Mouse (Mus musculus) intestine, postnatal 0 days (tissue): ENCODE measurements at regions not wholly inside any gene's neighbourhood (a gene's known extent, or its start where the extent isn't known, plus 50 kb on each side); places are given as distances from the start of the nearest gene placed in this dataset.

Experiments
- ATAC-seq: fragments of 200-750 bp; cut with Nextera tagmentation; 2 replicates; pipeline ENCODE4 v1.8.0; 2017; ENCODE audit warnings: mild to moderate bottlenecking, moderate TSS enrichment, moderate library complexity
- H3K27ac ChIP-seq: fragments of 300-500 bp; sonication (generic); 2 replicates; pipeline ENCODE4 v1.5.1; 2014; ENCODE audit warnings: mild to moderate bottlenecking, low read depth, low read length, moderate library complexity
- H3K27me3 ChIP-seq: fragments of 300-500 bp; sonication (generic); replicated peaks from 2 replicates; pipeline ENCODE4 v1.6.1; 2014; ENCODE audit warnings: low read length, mixed read lengths; ENCODE audit not compliant: control insufficient read depth, insufficient read depth
- H3K36me3 ChIP-seq: fragments of 300-500 bp; sonication (generic); 2 replicates; pipeline ENCODE4 v1.6.1; 2014; ENCODE audit warnings: mild to moderate bottlenecking, moderate library complexity; ENCODE audit not compliant: control insufficient read depth, insufficient read depth
- H3K4me1 ChIP-seq: fragments of 300-500 bp; sonication (generic); replicated peaks from 2 replicates; pipeline ENCODE4 v1.6.1; 2014; ENCODE audit warnings: antibody characterized with exemption, low read length, mixed read lengths; ENCODE audit not compliant: control insufficient read depth, insufficient read depth
- H3K4me2 ChIP-seq: fragments of 300-500 bp; sonication (generic); replicated peaks from 2 replicates; pipeline ENCODE4 v1.6.1; 2014; ENCODE audit warnings: low read depth, mild to moderate bottlenecking, moderate library complexity
- H3K4me3 ChIP-seq: fragments of 300-500 bp; sonication (generic); 2 replicates; pipeline ENCODE4 v1.5.1; 2014; ENCODE audit warnings: low read depth, low read length
- H3K9ac ChIP-seq: fragments of 300-500 bp; sonication (generic); 2 replicates; pipeline ENCODE4 v1.6.1; 2014; ENCODE audit warnings: mild to moderate bottlenecking, low read depth, low read length
- H3K9me3 ChIP-seq: fragments of 300-500 bp; sonication (generic); 2 replicates; pipeline ENCODE4 v1.6.1; 2016; ENCODE audit warnings: mixed run types; ENCODE audit not compliant: control insufficient read depth
- CTCF ChIP-seq: sonication (generic); IDR thresholded peaks from 2 replicates; pipeline ENCODE4 v1.5.1; 2016; ENCODE audit warnings: low read depth, mild to moderate bottlenecking, control low read depth, antibody characterized with exemption, moderate library complexity
- WGBS: fragments of 180-500 bp; shearing (Covaris S2); extraction: QIAGEN DNeasy Blood & Tissue Kit; methylation state at CpG from one replicate; pipeline ENCODE4 v1.1.7; 2014; 5-methylcytosine and 5-hydroxymethylcytosine counted together

GRCm38 (mm10) chr1:32959316-32959715 is 412.2 kb upstream of the Gm5415 start:
- no peak overlapping the region for H3K4me2 ChIP-seq
- H3K4me3 ChIP-seq: no peak overlapping the region
- H3K4me1 ChIP-seq: no peaks in the 10 kb centered on the region
- no peaks in the 10 kb centered on the region for H3K9me3 ChIP-seq
- ATAC-seq: no peak
- TF ChIP-seq CTCF: no peak
- H3K36me3 ChIP-seq: no peaks in the 10 kb centered on the region
- WGBS: 82% methylated on average over 6 of the region's 6 CpGs
- no peaks in the 10 kb centered on the region for H3K27me3 ChIP-seq
- no peak overlapping the region for H3K27ac ChIP-seq
- H3K9ac ChIP-seq: no peak overlapping the region

DNA sequence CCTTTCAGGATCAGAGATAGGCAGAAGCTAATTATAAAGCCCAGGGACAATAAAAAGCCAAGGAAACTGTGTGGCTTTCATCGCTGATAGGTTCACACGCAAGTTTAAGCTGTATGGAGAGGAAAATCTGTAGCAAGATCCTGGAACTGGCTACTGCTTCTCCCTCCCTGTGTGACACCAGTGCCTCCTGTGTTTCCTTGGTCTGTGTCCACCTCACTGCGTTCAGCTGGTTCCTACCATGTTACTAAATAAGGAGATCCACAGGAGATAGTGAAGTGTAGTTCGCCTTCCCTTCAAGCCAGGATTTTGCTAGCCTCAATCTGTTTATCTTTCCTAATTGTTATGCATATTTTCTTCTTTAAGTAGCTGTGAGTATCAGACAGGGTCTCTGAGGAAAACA is 399.2 kb upstream of the Gm5415 start:
- no peak overlapping the region for H3K4me2 ChIP-seq
- no peak for ATAC-seq
- H3K4me3 ChIP-seq: no peak overlapping the region
- no peaks in the 10 kb centered on the region for H3K36me3 ChIP-seq
- 82% methylated on average over 4 of the region's 4 CpGs for WGBS
- no peaks in the 10 kb centered on the region for H3K9me3 ChIP-seq
- no peak overlapping the region for H3K9ac ChIP-seq
- no peak overlapping the region for H3K27ac ChIP-seq
- H3K27me3 ChIP-seq: no peaks in the 10 kb centered on the region
- no peaks in the 10 kb centered on the region for H3K4me1 ChIP-seq
- TF ChIP-seq CTCF: no peak

DNA sequence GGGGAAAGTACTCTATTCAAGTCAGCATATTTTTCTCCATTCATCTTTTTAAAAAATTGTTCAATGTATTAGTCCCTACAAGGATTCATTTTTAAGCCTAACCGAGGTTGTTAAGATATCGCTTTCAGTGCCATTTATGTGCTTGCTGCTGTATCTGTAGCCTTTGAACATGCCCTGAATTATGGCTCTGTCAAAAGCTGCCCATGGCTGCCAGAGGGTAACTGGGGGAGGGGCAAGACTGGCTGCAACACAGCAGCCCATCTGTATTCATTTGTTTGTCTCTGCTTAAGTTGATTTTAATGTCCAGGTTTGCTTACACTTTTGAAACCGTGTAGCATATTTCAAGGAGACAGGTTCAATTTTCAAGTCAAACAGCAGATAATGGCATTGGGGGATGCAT is 383.3 kb upstream of the Gm5415 start:
- no peaks in the 10 kb centered on the region for H3K4me1 ChIP-seq
- H3K4me2 ChIP-seq: no peak overlapping the region
- 77% methylated on average over 3 of the region's 3 CpGs for WGBS
- no peaks in the 10 kb centered on the region; the same call in 1 of the 2 replicates for H3K9me3 ChIP-seq
- H3K27ac ChIP-seq: no peak overlapping the region
- no peaks in the 10 kb centered on the region for H3K27me3 ChIP-seq
- no peak overlapping the region for H3K4me3 ChIP-seq
- TF ChIP-seq CTCF: no peak
- ATAC-seq: no peak
- H3K36me3 ChIP-seq: no peaks in the 10 kb centered on the region
- H3K9ac ChIP-seq: no peak overlapping the region

GRCm38 (mm10) chr1:32902437-32902836 is 355.3 kb upstream of the Gm5415 start:
- H3K4me2 ChIP-seq: no peak overlapping the region
- no peak overlapping the region for H3K9ac ChIP-seq
- H3K27me3 ChIP-seq: no peaks in the 10 kb centered on the region
- H3K4me3 ChIP-seq: no peak overlapping the region
- no peak for TF ChIP-seq CTCF
- no peak for ATAC-seq
- H3K27ac ChIP-seq: no peak overlapping the region
- no peaks in the 10 kb centered on the region for H3K36me3 ChIP-seq
- H3K4me1 ChIP-seq: no peaks in the 10 kb centered on the region
- no peaks in the 10 kb centered on the region for H3K9me3 ChIP-seq

GRCm38 (mm10) chr1:32887728-32888127 is 340.6 kb upstream of the Gm5415 start:
- Histone ChIP-seq H3K27ac (no peak overlapping the region), H3K4me3 (no peak overlapping the region), H3K27me3 (no peaks in the 10 kb centered on the region), H3K9me3 (no peaks in the 10 kb centered on the region), H3K4me2 (no peak overlapping the region), H3K36me3 (no peaks in the 10 kb centered on the region), H3K4me1 (no peaks in the 10 kb centered on the region), H3K9ac (no peak overlapping the region)
- TF ChIP-seq CTCF: no peak
- ATAC-seq: no peak

DNA sequence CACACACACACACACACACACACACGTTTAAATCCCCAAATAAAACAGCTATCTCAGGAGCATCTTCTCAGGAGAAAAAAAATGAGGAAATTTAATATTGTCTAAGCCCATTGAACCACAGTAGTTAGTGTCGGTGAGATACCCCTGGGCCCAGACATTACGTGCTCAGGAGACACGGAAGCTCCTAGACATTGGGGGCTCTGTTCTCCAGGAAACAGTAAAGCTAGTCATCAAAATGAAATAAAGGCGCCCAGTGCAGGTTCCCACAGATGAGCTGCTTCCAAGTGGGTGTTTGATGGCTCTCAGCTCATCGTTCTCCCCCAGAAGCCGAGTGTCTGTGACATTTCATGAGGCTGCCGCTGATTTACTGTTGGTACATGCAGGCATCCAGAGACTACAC is 325.8 kb upstream of the Gm5415 start:
- Histone ChIP-seq H3K27me3 (no peaks in the 10 kb centered on the region), H3K36me3 (no peaks in the 10 kb centered on the region), H3K4me1 (no peaks in the 10 kb centered on the region), H3K9me3 (no peaks in the 10 kb centered on the region), H3K4me2 (no peak overlapping the region), H3K9ac (no peak overlapping the region), H3K27ac (no peak overlapping the region), H3K4me3 (no peak overlapping the region)
- ATAC-seq: no peak
- WGBS: 79% methylated on average over 8 of the region's 8 CpGs
- TF ChIP-seq CTCF: no peak

DNA sequence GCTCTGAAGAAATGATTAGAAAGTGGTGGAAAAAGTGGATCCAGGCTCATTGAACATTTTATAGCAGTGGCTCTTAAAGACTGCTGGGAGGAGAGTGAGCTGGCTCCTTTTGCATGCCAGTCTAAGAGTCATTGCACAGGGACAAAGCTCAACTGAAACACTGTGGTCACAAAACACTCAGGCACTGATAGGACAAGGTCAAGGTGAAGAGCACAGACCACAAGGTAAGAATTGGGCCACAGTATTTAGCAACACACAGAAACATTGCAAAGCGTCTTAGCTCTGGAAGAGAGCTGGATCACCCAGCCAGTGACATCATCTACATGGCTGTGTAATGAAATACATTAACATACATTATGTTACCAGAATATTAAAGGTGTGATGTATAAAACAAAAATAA is 319.0 kb upstream of the Gm5415 start:
- Histone ChIP-seq H3K27me3 (no peaks in the 10 kb centered on the region), H3K4me3 (no peak overlapping the region), H3K4me2 (no peak overlapping the region), H3K9ac (no peak overlapping the region), H3K27ac (no peak overlapping the region), H3K4me1 (no peaks in the 10 kb centered on the region), H3K36me3 (no peaks in the 10 kb centered on the region), H3K9me3 (no peaks in the 10 kb centered on the region)
- 70% methylated on average over 1 of the region's 1 CpGs for WGBS
- no peak for TF ChIP-seq CTCF
- ATAC-seq: no peak
